Mouse (Mus musculus) MEL (cell line): Measurements from ENCODE around the gene Pip4k2a.

Experiments used
- CTCF ChIP-seq, 3 experiments: IDR thresholded peaks in 2 of 3; conservative IDR thresholded peaks in 1 of 3; 2 replicates each; pipeline ENCODE4 v1.5.1; 2011 to 2012; ENCODE audit warnings: low read length in 3 of 3, low read depth in 2 of 3, mild to moderate bottlenecking in 2 of 3, improper control_type of control experiment in 1 of 3, inconsistent platforms in 1 of 3, mixed read lengths in 1 of 3, moderate library complexity in 1 of 3; ENCODE audit not compliant: control insufficient read depth in 1 of 3, insufficient read depth in 1 of 3, poor library complexity in 1 of 3, severe bottlenecking in 1 of 3
- POLR2A ChIP-seq, 2 experiments: IDR thresholded peaks; 2 replicates each; pipeline ENCODE4 v1.6.1; 2011 to 2012; ENCODE audit warnings: low read length in 2 of 2, mild to moderate bottlenecking in 2 of 2, control low read depth in 1 of 2, improper control_type of control experiment in 1 of 2, low read depth in 1 of 2, moderate library complexity in 1 of 2; ENCODE audit not compliant: control insufficient read depth in 1 of 2, insufficient read depth in 1 of 2, poor library complexity in 1 of 2
- TCF12 ChIP-seq: IDR thresholded peaks from 2 replicates; pipeline ENCODE4 v1.6.1; 2014; ENCODE audit warnings: low read depth, mild to moderate bottlenecking, inconsistent platforms, low read length, improper control_type of control experiment, moderate library complexity
- ZC3H11A ChIP-seq: IDR thresholded peaks from 2 replicates; pipeline ENCODE4 v1.6.1; 2012; ENCODE audit warnings: low read depth, mild to moderate bottlenecking, inconsistent platforms, low read length, improper control_type of control experiment

GRCm38 (mm10) chr2:18910209-18910608 lies 87.7 kb downstream of the Pip4k2a start:
- TF ChIP-seq POLR2A (IDR thresholded peaks at IDR 0.05; ENCODE audit: control insufficient read depth in 1 of 2, insufficient read depth in 1 of 2, low read depth in 1 of 2, low read length in 2 of 2, poor library complexity in 1 of 2), result no peak
- no peak for TF ChIP-seq TCF12
- TF ChIP-seq CTCF (IDR thresholded peaks at IDR 0.05 in 2 of 3, conservative IDR thresholded peaks at IDR 0.05 in 1 of 3; ENCODE audit: control insufficient read depth in 1 of 3, insufficient read depth in 1 of 3, low read depth in 2 of 3, low read length in 3 of 3, poor library complexity in 1 of 3, severe bottlenecking in 1 of 3), result no peak
- no peak for TF ChIP-seq ZC3H11A
